Mouse (Mus musculus): ENCODE data around the gene Dnajc19. TPM values are rescaled to one million over a fixed set of nuclear protein-coding genes. Genes with fewer than 3 reads are reported as not detected.

Dnajc19 gene
- total RNA-seq (2023) = 10 to 100 TPM; 28.0 to 41.0 TPM

DNA sequence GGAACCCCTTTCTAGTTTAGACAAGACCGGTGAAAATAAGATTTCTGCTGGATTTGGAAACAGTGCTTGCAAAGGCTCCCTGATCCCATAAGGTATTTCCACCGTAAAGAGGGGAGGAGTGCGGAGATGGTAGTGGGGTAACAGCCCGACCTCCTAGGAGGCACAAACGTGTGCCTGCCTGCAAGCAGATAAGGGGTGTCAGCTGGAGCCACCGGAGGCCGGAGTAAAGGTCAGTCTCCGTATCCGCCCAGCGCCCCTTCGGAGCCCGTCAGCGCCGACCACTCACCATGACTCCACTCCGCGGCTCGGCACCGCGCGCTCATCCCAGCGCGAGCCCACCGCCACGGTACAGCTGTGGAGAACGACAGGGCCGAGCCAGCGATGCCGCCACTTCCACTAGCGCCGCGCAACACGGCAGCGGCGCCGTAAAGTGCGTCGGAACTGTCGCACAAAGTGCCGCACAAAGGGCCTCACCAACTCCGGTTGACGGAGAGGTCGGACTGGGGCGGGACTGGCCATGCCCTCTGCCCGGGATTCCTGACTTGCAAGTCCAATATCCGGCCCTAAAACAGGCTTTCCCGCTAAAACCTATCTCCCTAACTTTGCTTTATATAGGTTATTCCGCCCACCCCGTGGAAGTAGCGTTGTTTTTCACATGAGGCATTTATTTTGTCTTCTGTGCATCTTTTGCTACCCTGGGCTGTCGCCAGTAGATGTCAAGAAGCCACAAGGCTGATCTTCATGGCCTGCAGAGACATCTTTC, at the start of gene Dnajc19:
Gene Dnajc19, minus strand, starts transcription at position 422 of the 763 bp plus-strand sequence.

DNA sequence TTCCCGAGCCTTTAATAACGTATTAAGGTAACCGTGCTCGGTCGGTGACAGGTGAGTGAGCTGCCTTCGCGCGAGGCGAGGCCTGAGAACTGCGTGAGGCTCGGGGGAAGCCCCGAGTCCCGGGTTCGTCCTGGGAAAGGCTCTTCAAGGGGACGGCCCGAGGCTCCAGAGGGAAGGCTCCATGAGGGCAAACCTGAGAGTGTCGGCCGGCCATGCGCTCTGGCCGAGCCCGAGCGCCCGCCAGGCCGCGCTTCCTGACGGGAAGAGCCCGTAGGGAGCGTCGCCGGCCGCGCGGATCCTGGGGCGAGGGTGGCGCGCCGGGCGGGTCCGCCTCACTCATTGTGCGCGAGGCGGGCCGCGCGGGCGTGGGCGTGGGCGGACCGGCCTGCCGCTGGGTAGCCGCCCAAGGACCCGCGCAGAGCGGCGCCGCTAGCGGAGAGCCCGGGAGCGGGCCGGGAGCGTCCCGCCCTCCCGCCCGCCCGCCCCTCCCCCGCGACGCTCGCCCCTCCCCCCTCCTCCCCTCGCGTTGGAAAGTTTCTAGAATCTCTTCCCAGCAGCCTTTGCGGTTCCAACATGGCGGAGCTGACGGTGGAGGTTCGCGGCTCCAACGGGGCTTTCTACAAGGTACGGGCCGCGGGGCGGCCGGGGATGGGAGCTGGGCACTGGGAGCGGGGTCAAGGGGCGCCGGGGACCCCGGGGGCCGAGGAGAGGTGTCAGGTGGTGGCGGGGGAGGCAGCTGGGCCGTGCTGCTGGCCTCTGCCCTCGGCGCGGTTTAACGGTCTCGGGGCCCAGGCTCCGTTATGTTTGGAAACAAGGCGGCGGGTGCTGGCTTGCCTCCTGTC, 61.4 kb downstream of the Dnajc19 start, which contains the start of gene Fxr1:
Gene Fxr1, plus strand, starts transcription at position 404 of the 842 bp plus-strand sequence.

Other genes with a start within 250 kb of the Dnajc19 start
- not detected for gene Ccdc39, start 237.0 kb downstream of the Dnajc19 start, total RNA-seq (2023)
- 10 to 100 TPM; 55.1 to 63.1 TPM for gene Fxr1, start 61.4 kb downstream of the Dnajc19 start, total RNA-seq (2023)

Measured in neutrophil, adult 83 days (primary cell).